Mouse (Mus musculus): Measurements from ENCODE around the gene Notch3. TPM values are rescaled to one million over a fixed set of nuclear protein-coding genes. Genes with fewer than 3 reads are reported as not detected.
A peak's percentile ranks its signal among the peaks of the same experiment; 100 is the strongest.

Gene Notch3
- total and polyA plus RNA-seq, 3 experiments: 0.08 to 0.50 TPM; not detected in 1

DNA sequence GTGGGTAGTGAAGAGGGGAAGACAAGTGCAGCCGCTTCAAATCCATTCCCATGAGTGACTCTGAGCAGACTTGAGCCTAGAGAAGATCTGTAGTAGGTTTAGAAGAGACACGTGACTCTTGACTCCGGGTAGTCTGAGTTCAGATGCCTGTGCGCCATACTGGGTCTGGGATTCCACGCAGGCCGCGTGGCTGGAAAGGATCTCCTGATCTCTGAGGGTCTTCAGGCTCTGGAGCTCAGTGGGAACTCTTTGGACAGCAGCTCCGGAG, 53.5 kb downstream of the Notch3 start:
- peak overlapping the region; percentile 66 to 87 for H3K4me3 ChIP-seq (ENCODE audit: control insufficient read depth in 1 of 2, insufficient read depth in 1 of 2, low read depth in 2 of 2, low read length in 2 of 2)
- no peaks in the 10 kb centered on the region for H3K27me3 ChIP-seq (ENCODE audit: control insufficient read depth in 1 of 2, insufficient read depth in 2 of 2, low read length in 2 of 2)
- H3K79me2 ChIP-seq (ENCODE audit: control insufficient read depth, insufficient read depth, low read length, poor library complexity): peaks cover 31% of the 10 kb centered on the region
- H3K9me3 ChIP-seq (replicated peaks; ENCODE audit: insufficient read depth, low read length): no peaks in the 10 kb centered on the region
- peak; percentile 88 for DNase-seq (ENCODE audit: low read depth, low spot score)
- TF ChIP-seq BHLHE40 (IDR thresholded peaks at IDR 0.05; ENCODE audit: borderline replicate concordance, low read depth, low read length): no peak
- TF ChIP-seq UBTF (IDR thresholded peaks at IDR 0.05; ENCODE audit: borderline replicate concordance, insufficient read depth, low read depth, low read length): no peak
- no peak for TF ChIP-seq SMC3 (IDR thresholded peaks at IDR 0.05; ENCODE audit: low read depth, low read length)
- no peak for TF ChIP-seq CTCF (IDR thresholded peaks at IDR 0.05 in 2 of 3, conservative IDR thresholded peaks at IDR 0.05 in 1 of 3; ENCODE audit: control insufficient read depth in 1 of 3, insufficient read depth in 1 of 3, low read depth in 2 of 3, low read length in 3 of 3, poor library complexity in 1 of 3, severe bottlenecking in 1 of 3)
- TF ChIP-seq CHD2 (IDR thresholded peaks at IDR 0.05; ENCODE audit: low read length): no peak
- no peak for TF ChIP-seq GATA1 (IDR thresholded peaks at IDR 0.05; ENCODE audit: low read depth, low read length)
- no peak for TF ChIP-seq E2F4 (IDR thresholded peaks at IDR 0.05; ENCODE audit: borderline replicate concordance, low read depth, low read length)
- TF ChIP-seq USF2 (IDR thresholded peaks at IDR 0.05; ENCODE audit: borderline replicate concordance in 1 of 2, insufficient read depth in 1 of 2, low read depth in 1 of 2, low read length in 2 of 2): peak in 1 of 2 experiments; percentile 57; a peak in 2 of 4 replicates
- peak; percentile 88 for TF ChIP-seq USF1 (IDR thresholded peaks at IDR 0.05; ENCODE audit: low read depth, low read length)
- 0 out of 2 replicates have a peak, but pooled peaks have one; percentile 16 for TF ChIP-seq KAT2A (conservative IDR thresholded peaks at IDR 0.05; ENCODE audit: low read depth, low read length)
- peak; percentile 40; the same call in 1 of the 2 replicates for TF ChIP-seq TBP (IDR thresholded peaks at IDR 0.05; ENCODE audit: low read depth, low read length)
- no peak for TF ChIP-seq NRF1 (IDR thresholded peaks at IDR 0.05; ENCODE audit: insufficient read depth, low read depth, low read length, poor library complexity, severe bottlenecking)
- TF ChIP-seq POLR2AphosphoS5 (IDR thresholded peaks at IDR 0.05; ENCODE audit: borderline replicate concordance, low read depth, low read length): peak; percentile 45; the same call in 1 of the 2 replicates
- TF ChIP-seq POLR2AphosphoS2 (IDR thresholded peaks at IDR 0.05; ENCODE audit: low read length): no peak
- TF ChIP-seq NELFE (IDR thresholded peaks at IDR 0.05; ENCODE audit: low read depth, low read length): no peak; the same call in 1 of the 2 replicates
- no peak for TF ChIP-seq ZC3H11A (IDR thresholded peaks at IDR 0.05; ENCODE audit: low read depth, low read length)
- TF ChIP-seq ETS1 (IDR thresholded peaks at IDR 0.05; ENCODE audit: low read depth, low read length): no peak
- no peak for TF ChIP-seq MYC (IDR thresholded peaks at IDR 0.05; ENCODE audit: low read depth, low read length)
- no peak; a peak in 3 of 4 replicates for TF ChIP-seq POLR2A (IDR thresholded peaks at IDR 0.05; ENCODE audit: control insufficient read depth in 1 of 2, insufficient read depth in 1 of 2, low read depth in 1 of 2, low read length in 2 of 2, poor library complexity in 1 of 2)
- TF ChIP-seq GABPA (IDR thresholded peaks at IDR 0.05; ENCODE audit: low read depth, low read length): no peak
- peak; percentile 50; the same call in 1 of the 2 replicates for TF ChIP-seq SIN3A (IDR thresholded peaks at IDR 0.05; ENCODE audit: low read length)
- H3K27ac ChIP-seq (ENCODE audit: control insufficient read depth, low read depth, low read length): peak overlapping the region; percentile 97
- peaks cover 5 to 62% of the 10 kb centered on the region in 2 experiments for H3K4me1 ChIP-seq (ENCODE audit: control insufficient read depth in 1 of 2, insufficient read depth in 2 of 2, low read length in 2 of 2)
- H3K36me3 ChIP-seq (ENCODE audit: control insufficient read depth in 1 of 2, insufficient read depth in 2 of 2, low read length in 2 of 2): peaks cover 0 to 36% of the 10 kb centered on the region in 2 experiments; a peak in 2 of 4 replicates
- peak overlapping the region; percentile 91 for H3K9ac ChIP-seq (ENCODE audit: control insufficient read depth, low read depth, low read length, poor library complexity, severe bottlenecking)

Data from MEL (cell line).